ENCODE assay signal across 10 mouse cellular contexts in genomic region chrX:160767713-160768112, GRCm38 (mm10). TPM values are rescaled to one million over a fixed set of nuclear protein-coding genes. Genes with fewer than 3 reads are reported as not detected.
A peak's percentile ranks its signal among the peaks of the same experiment; 100 is the strongest.
DNase-seq lines count a peak whose midpoint lies in the region; ATAC-seq and TF ChIP-seq lines count a peak whose summit lies in the region.
"Had no signal": no experiment of that assay in that cellular context is flagged by ENCODE, and none has a peak within 500 bp of the region (broad histone marks: within the 10 kb centered on the region; RNA-seq: fewer than 3 reads in every experiment).

Gene Rs1 (plus strand): TSS chrX:160768013.

- no peak for TF ChIP-seq CTCF in heart, adult 2 months (IDR thresholded peaks at IDR 0.05)
- no peak for TF ChIP-seq CTCF in stomach, postnatal 0 days (IDR thresholded peaks at IDR 0.05; ENCODE audit: low read depth)

- peak within 1 kb of the TSS; percentile 49 for H3K4me3 ChIP-seq in heart, adult 2 months
- no peak within 1 kb of the TSS for H3K4me3 ChIP-seq in midbrain, embryonic 11.5 days (ENCODE audit: low read depth, low read length)
- no peak within 1 kb of the TSS for H3K4me3 ChIP-seq in midbrain, embryonic 10.5 days
- peak within 1 kb of the TSS; percentile 61; the same call in 1 of the 2 replicates for H3K4me3 ChIP-seq in liver, embryonic 12.5 days
- no peak within 1 kb of the TSS for H3K4me3 ChIP-seq in stomach, postnatal 0 days (ENCODE audit: low read depth, low read length)

- H3K9me3 ChIP-seq in midbrain, embryonic 11.5 days (ENCODE audit: control insufficient read depth, low read length): no peaks in the 10 kb centered on the region
- H3K9me3 ChIP-seq in midbrain, embryonic 10.5 days (replicated peaks): no peaks in the 10 kb centered on the region
- no peaks in the 10 kb centered on the region for H3K9me3 ChIP-seq in liver, embryonic 12.5 days (replicated peaks)
- no peaks in the 10 kb centered on the region for H3K9me3 ChIP-seq in stomach, postnatal 0 days (ENCODE audit: control insufficient read depth, low read length)

- no peaks in the 10 kb centered on the region for H3K79me2 ChIP-seq in heart, adult 2 months (replicated peaks; ENCODE audit: control insufficient read depth, insufficient read depth, low read length)

- H3K27me3 ChIP-seq in heart, adult 2 months (ENCODE audit: control insufficient read depth, insufficient read depth, low read length): no peaks in the 10 kb centered on the region
- H3K27me3 ChIP-seq in midbrain, embryonic 11.5 days (ENCODE audit: control insufficient read depth, insufficient read depth, low read length): peaks cover 7% of the 10 kb centered on the region
- H3K27me3 ChIP-seq in midbrain, embryonic 10.5 days (ENCODE audit: low read depth, poor library complexity, severe bottlenecking): peaks cover 94% of the 10 kb centered on the region
- 0 out of 2 replicates have a peak, but pooled peaks cover 3% of the 10 kb centered on the region for H3K27me3 ChIP-seq in liver, embryonic 12.5 days (replicated peaks)
- H3K27me3 ChIP-seq in stomach, postnatal 0 days (ENCODE audit: control insufficient read depth, insufficient read depth, low read length): no peaks in the 10 kb centered on the region

- TF ChIP-seq EP300 in heart, adult 2 months (IDR thresholded peaks at IDR 0.05; ENCODE audit: insufficient read depth, low read depth, low read length): no peak
- TF ChIP-seq EP300 in stomach, postnatal 0 days (optimal IDR thresholded peaks at IDR 0.05): no peak

- intact Hi-C loops in heart, adult 2 months (cut with DNase I): loop anchor here (2.0 to 10.0 kb wide), 4 partner anchors 183 to 633 kb away; partner anchors contain the start of genes Cdkl5, Pdha1 and Phka2

- H3K4me1 ChIP-seq in heart, adult 2 months (ENCODE audit: control insufficient read depth, insufficient read depth, low read length): no peaks in the 10 kb centered on the region
- no peaks in the 10 kb centered on the region for H3K4me1 ChIP-seq in midbrain, embryonic 11.5 days (ENCODE audit: control insufficient read depth, insufficient read depth, low read length)
- peaks cover 3% of the 10 kb centered on the region; the same call in 1 of the 2 replicates for H3K4me1 ChIP-seq in midbrain, embryonic 10.5 days
- 0 out of 2 replicates have a peak, but pooled peaks cover 3% of the 10 kb centered on the region for H3K4me1 ChIP-seq in liver, embryonic 12.5 days
- no peaks in the 10 kb centered on the region for H3K4me1 ChIP-seq in stomach, postnatal 0 days (replicated peaks; ENCODE audit: control insufficient read depth, insufficient read depth)

- no peak within 1 kb of the TSS for H3K9ac ChIP-seq in heart, adult 2 months (ENCODE audit: low read depth, low read length)
- no peak within 1 kb of the TSS for H3K9ac ChIP-seq in midbrain, embryonic 11.5 days (ENCODE audit: low read length)
- no peak within 1 kb of the TSS for H3K9ac ChIP-seq in liver, embryonic 12.5 days
- H3K9ac ChIP-seq in stomach, postnatal 0 days (ENCODE audit: low read length): no peak within 1 kb of the TSS

- 85% methylated on average over 2 of the region's 2 CpGs for WGBS in heart, adult 2 months
- 78% methylated on average over 2 of the region's 2 CpGs for WGBS in midbrain, embryonic 11.5 days
- WGBS in midbrain, embryonic 10.5 days: 86% methylated on average over 2 of the region's 2 CpGs
- 87% methylated on average over 2 of the region's 2 CpGs for WGBS in liver, embryonic 12.5 days (ENCODE audit: insufficient replicate concordance)
- 68% methylated on average over 2 of the region's 2 CpGs for WGBS in stomach, postnatal 0 days

- DNase-seq in heart, adult 2 months: no peak
- no peak for DNase-seq in heart, adult 11 months
- no peak for DNase-seq in midbrain, embryonic 11.5 days (ENCODE audit: low spot score, missing footprints)
- no peak for DNase-seq in midbrain, embryonic 10.5 days (ENCODE audit: low spot score)
- DNase-seq in stomach, postnatal 0 days (ENCODE audit: low spot score): no peak
- DNase-seq in frontal cortex, postnatal 10 days (ENCODE audit: low spot score in 2 of 2): no peak
- no peak for DNase-seq in layer of hippocampus, adult 8-10 months (ENCODE audit: low spot score in 2 of 2)

- peaks cover 1% of the 10 kb centered on the region; the same call in 1 of the 2 replicates for H3K36me3 ChIP-seq in heart, adult 2 months (ENCODE audit: control insufficient read depth, insufficient read depth, low read length)
- no peaks in the 10 kb centered on the region for H3K36me3 ChIP-seq in midbrain, embryonic 11.5 days (ENCODE audit: control insufficient read depth, insufficient read depth, low read length)
- H3K36me3 ChIP-seq in midbrain, embryonic 10.5 days: no peaks in the 10 kb centered on the region
- H3K36me3 ChIP-seq in liver, embryonic 12.5 days: no peaks in the 10 kb centered on the region
- no peaks in the 10 kb centered on the region for H3K36me3 ChIP-seq in stomach, postnatal 0 days (ENCODE audit: control insufficient read depth, insufficient read depth, low read length)

- H3K4me2 ChIP-seq in midbrain, embryonic 11.5 days: peak within 1 kb of the TSS; percentile 34; the same call in 1 of the 2 replicates
- peak within 1 kb of the TSS; percentile 62 for H3K4me2 ChIP-seq in liver, embryonic 12.5 days
- peak within 1 kb of the TSS; percentile 43 for H3K4me2 ChIP-seq in stomach, postnatal 0 days (replicated peaks; ENCODE audit: low read depth)

- no peak for ATAC-seq in midbrain, embryonic 11.5 days (ENCODE audit: low FRiP score)
- no peak for ATAC-seq in liver, embryonic 12.5 days
- no peak for ATAC-seq in stomach, postnatal 0 days (ENCODE audit: low FRiP score, low TSS enrichment)

- H3K27ac ChIP-seq in heart, adult 2 months: peak within 1 kb of the TSS; percentile 57
- H3K27ac ChIP-seq in midbrain, embryonic 11.5 days (ENCODE audit: low read depth, low read length): no peak within 1 kb of the TSS
- no peak within 1 kb of the TSS for H3K27ac ChIP-seq in midbrain, embryonic 10.5 days (replicated peaks)
- H3K27ac ChIP-seq in liver, embryonic 12.5 days: no peak within 1 kb of the TSS
- no peak within 1 kb of the TSS for H3K27ac ChIP-seq in stomach, postnatal 0 days (replicated peaks)

- TF ChIP-seq POLR2A in heart, adult 2 months (IDR thresholded peaks at IDR 0.05; ENCODE audit: insufficient read depth, low read depth, low read length): no peak

RNA-seq across cellular contexts. Expression of gene Rs1, which starts in this region (rescaled TPM):
- total RNA-seq in heart, adult 2 months (2021): under 1 TPM; 0.10 to 0.23 TPM
- 0.12 and 0.15 TPM in 2 replicates for polyA plus RNA-seq in heart, adult 2 months (2012; rRNA removed)
- polyA plus RNA-seq in midbrain, embryonic 11.5 days (2014; fragmentation: Nextera tagmentation; extraction: Ambion mirVana): 0.03 and 0.04 TPM in 2 replicates
- polyA plus RNA-seq in midbrain, embryonic 10.5 days (2016; fragmentation: Nextera tagmentation; extraction: Ambion mirVana): 0.05 and 0.06 TPM in 2 replicates
- polyA plus RNA-seq in liver, embryonic 12.5 days (2016; fragmentation: Nextera tagmentation; extraction: Ambion mirVana): not detected in 2 replicates
- polyA plus RNA-seq in stomach, postnatal 0 days (2015; fragmentation: Nextera tagmentation; extraction: Ambion mirVana): not detected in 2 replicates
- under 1 TPM in 1 of 4 experiments, not detected in 3; 0.20 TPM for total RNA-seq in layer of hippocampus, adult 8-10 months (2022)
- total RNA-seq: left cerebral cortex, postnatal 14 days had no signal
- polyA plus RNA-seq: thymus, postnatal 0 days had no signal

Comparison
In these comparisons a context has a peak if more than half of its experiments do, and no peak if none do; other contexts are left out.
1. H3K4me3 ChIP-seq: peak in heart, adult 2 months (single experiment) and liver, embryonic 12.5 days (single experiment); none in midbrain, embryonic 11.5 days (single experiment), midbrain, embryonic 10.5 days (single experiment) and stomach, postnatal 0 days (single experiment).
2. Peak in every context shown above with its lines, with median percentiles within 50 percentile points of each other: H3K4me2 ChIP-seq.